Mouse (Mus musculus): ENCODE data around the gene Dcun1d5.
"Not testable (repeated sequence)": the region's sequence is repeated elsewhere in the genome, so short reads cannot be mapped to it uniquely, and the experiment has no call there.

Gene Dcun1d5

GRCm38 (mm10) chr9:7184172-7184896 is at the start of gene Dcun1d5, which contains the start of gene Dync2h1:
Gene Dcun1d5 (plus strand): TSS chr9:7184520.
Gene Dync2h1 (minus strand): TSS chr9:7184446.
- DNase-seq (ENCODE audit: low spot score in 2 of 2) = peak; percentile 92 to 93

DNA sequence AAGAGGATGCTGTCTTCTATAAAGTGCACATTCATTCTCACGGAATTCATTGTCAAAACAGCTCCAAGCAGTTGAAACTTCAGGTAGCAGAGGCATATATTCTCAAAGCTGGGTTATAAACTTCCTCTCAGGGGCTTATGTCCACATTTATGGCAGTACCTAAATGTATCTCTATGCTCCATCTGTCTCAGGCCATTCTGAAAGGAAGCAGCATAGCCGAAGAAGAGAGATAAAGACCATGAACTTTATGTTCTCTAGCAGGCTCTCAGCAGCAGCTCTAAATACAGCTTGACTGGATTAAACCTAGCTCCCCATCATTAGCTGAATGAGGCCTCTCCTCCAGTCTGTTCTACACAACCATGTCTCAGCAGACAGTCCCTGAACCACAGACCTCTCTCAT is 29.9 kb upstream of the Dcun1d5 start:
- no peak for DNase-seq (ENCODE audit: low spot score in 2 of 2)

- DNase-seq (ENCODE audit: low spot score in 2 of 2) = no peak
Measured at GRCm38 (mm10) chr9:7158605-7159004, 25.7 kb upstream of the Dcun1d5 start.

DNA sequence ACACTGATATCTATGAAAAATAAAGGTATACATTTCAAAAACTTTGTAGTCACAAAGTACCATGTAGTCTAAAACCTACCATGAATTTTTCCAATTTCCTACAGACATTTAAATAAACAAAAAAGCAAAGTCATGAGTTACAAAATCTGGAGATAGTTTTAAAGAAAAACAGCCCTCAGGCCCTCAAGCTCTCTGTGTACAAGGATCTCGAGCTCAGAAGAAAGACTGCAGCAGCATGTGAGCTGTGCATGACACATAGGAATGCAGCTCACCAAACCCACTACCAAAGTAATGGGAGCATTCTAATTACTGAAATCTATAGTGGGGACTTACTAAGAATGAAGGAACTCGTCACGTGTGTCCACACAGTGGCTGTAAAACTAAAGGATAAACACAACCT is 24.6 kb upstream of the Dcun1d5 start:
- no peak for DNase-seq (ENCODE audit: low spot score in 2 of 2)

DNA sequence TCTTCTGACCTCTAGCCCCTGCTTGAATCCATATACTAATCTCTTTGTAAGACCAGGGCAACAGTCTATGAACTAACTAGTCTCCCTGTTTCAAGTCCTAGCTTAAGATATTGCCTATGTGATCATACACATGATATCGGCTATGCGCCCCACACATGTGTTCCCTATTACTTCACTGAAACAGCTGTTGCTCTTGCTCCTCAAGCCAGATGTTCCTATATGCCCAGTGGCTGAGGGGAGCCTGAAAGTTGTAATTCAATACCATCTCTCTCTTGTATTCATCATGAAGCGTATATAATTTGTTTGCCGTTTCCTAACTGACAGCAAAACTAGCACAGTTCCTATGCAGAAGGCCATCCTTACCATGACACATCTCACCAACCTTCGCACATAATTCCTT is 23.6 kb upstream of the Dcun1d5 start:
- no peak for DNase-seq (ENCODE audit: low spot score in 2 of 2)

DNA sequence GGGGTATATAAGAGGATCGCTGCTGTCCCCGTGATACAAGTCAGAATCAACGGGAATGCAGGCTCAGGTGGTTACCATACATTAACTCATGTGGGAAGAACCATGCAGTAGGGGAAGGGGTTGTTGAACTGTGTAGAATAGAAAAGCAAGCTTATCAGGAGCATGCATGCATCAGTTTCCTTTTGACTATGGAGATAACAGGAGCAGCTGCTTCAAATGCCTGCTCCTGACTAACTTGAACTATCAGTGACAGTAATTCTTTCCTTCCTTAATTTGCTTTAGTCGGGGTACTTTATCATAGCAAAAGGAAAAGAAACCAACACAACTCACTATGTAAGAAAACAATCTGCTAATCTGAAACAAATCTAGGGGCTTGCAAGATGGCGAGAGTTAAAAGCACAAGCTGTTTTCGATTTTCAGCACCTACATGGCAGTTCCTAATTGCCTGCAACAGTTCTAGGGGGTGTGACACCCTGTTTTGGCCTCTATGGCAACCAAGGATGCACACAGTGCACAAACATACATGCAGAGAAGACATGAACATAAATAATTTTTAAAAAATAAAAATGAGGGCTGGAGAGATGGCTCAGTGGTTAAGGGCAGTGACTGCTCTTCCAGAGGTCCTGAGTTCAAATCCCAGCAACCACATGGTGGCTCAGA is 16.9 kb upstream of the Dcun1d5 start:
- no peak for DNase-seq (ENCODE audit: low spot score in 2 of 2)

- DNase-seq (ENCODE audit: low spot score in 2 of 2) = no peak
Measured at GRCm38 (mm10) chr9:7173756-7174155, 10.6 kb upstream of the Dcun1d5 start.

DNA sequence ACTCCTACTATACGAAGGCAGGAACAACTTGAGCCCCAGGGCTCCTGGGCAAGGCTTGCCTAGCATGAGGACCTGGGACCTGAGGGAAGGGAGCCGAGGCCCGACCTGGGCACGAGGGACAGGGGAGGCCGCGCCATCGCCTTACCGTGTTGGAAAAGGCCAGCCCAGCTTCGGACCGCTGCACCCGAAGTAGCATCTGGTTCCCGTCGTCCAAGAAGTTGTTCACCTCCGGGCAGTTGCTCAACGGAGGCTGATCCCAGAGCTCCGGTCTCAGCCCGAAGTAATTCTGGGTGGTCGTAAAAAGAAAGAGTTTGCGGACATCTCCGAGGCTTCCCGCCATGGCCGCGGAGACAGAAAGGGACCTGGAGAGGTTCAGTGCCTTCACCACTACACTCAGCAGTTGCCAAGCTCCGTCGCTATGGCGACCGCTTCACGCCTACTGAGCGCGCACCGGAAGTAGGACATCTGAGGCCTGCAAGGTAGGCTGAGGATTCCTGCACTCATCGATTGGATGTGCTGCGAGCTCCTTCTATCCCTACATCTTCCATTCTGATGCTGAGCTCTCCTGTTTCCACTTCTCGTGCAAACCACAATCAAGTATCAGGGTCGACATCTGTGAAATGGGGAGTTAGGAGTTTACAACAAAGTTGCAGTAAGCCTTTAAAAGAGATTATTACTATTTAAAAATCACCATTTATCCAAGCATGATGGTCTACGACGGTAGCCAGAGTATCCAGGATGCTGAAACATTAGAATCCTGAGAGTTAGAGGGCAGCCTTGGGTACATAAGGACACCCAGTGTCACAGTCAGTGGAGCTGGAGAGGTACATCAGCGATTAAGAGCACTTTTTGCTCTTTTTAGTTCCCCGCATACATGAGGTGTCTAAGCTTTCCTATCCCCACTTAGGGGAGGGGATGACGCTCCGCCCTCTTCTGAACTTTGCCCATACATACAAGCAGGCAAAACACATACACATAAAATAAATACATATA is 7.4 kb upstream of the Dcun1d5 start:
- peak; percentile 67 to 75 for DNase-seq (ENCODE audit: low spot score in 2 of 2)

DNA sequence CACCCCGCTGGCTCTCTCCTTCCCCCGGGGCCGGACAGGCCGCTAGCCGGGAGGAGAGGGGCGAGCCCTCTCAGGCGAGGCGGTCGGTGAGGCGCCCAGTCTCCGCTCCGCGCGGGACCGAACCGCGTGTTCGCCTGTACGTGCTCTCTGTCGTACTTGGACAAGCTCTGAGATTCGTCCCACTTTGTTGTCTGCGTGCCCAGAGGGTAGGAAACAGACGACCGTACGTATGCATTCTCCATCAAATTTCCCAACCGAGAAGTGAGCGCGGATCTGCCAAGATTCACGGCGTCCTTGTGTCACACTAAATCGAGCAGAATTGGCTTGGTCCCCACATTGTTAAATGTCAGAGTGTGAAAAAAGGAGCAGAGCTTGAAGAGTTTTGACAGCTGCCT is 574 bp downstream of the Dcun1d5 start:
- DNase-seq (ENCODE audit: low spot score in 2 of 2) = peak; percentile 6 to 23

DNA sequence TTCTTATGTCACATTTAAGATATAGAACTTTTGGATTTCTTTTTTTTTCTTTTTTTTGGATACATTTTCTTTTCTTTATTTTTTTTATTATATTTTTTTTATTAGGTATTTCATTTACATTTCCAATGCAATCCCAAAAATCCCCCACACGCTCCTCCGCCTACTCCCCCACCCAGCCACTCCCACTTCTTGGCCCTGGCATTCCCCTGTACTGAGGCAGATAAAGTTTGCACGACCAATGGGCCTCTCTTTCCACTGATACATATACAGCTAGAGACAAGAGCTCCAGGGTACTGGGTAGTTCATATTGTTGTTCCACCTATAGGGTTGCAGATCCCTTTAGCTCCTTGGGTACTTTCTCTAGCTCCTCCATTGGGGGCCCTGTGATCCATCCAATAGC is 6.4 kb downstream of the Dcun1d5 start:
- DNase-seq (ENCODE audit: low spot score in 2 of 2) = not testable (repeated sequence)

- DNase-seq (ENCODE audit: low spot score in 2 of 2) = no peak
Measured at GRCm38 (mm10) chr9:7216240-7216639, 31.9 kb downstream of the Dcun1d5 start.

GRCm38 (mm10) chr9:7221024-7221423 is 36.7 kb downstream of the Dcun1d5 start:
- DNase-seq (ENCODE audit: low spot score in 2 of 2) = no peak

- DNase-seq (ENCODE audit: low spot score in 2 of 2) = peak; percentile 8 to 46
Measured at GRCm38 (mm10) chr9:7221460-7221859, 37.1 kb downstream of the Dcun1d5 start.

DNA sequence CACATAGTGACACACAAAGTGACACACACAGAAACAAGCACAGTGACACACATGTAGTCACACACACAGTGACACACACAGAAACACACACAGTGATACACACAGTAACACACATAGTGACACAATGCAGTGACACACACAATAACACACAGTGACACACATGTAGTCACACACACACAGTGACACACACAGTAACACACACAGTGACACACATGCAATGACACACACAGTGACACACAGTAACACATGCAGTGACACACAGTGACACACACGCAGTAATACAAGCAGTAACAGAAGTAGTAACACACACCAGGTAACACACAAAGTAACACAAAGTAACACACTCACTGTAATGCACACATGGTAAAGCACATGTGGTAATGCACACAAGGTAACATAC is 54.3 kb downstream of the Dcun1d5 start:
- DNase-seq (ENCODE audit: low spot score in 2 of 2) = no peak

GRCm38 (mm10) chr9:7239967-7240366 is 55.6 kb downstream of the Dcun1d5 start:
- DNase-seq (ENCODE audit: low spot score in 2 of 2) = no peak

GRCm38 (mm10) chr9:7252797-7253654 is 68.7 kb downstream of the Dcun1d5 start:
- no peak for DNase-seq (ENCODE audit: low spot score in 2 of 2)

Measured in heart, adult 9 months (tissue).